Mouse (Mus musculus) heart, postnatal 4 days (tissue): ENCODE data around the gene Pcyt2. TPM values are rescaled to one million over a fixed set of nuclear protein-coding genes. Genes with fewer than 3 reads are reported as not detected.

Experiments
- DNase-seq: peaks from one replicate; pipeline ENCODE4 v3.0.0; 2021
- total RNA-seq, 2 experiments: library from RNA; stranded (reverse); gene quantifications; 2 replicates each; pipeline ENCODE4 v1.2.3; 2021

Gene Pcyt2
- total RNA-seq, result 10 to 100 TPM; 56.8 to 58.1 TPM

DNA sequence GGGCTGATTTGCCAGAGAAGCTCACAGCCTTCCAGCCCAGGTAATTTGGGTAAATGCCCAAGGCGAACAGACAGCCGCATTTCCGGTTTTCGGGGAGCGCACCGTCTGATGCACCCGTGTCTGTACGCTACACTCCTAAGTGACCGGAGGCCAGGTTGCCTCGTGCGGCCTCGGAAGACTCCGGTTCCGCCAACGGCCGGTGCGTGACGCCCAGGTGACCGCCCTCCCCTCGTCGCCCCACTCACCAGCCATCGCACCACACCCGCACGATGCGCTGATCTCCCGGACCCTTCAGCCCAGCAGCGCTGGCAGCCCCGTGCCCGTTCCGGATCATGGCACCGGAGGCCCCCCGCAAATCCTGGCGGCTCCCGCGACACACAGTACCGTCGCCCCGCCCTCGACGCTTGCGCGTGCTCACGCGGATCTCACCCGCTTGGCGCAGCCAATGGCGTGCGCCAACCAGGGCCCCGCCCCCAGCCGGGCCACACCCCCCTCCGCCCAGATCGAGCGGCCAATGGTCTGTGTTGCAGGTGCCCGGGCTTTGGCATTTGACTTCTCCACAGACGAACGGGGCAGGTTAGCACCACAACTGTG lies at the start of gene Pcyt2:
Gene Pcyt2, minus strand, starts transcription at position 418 of the 594 bp plus-strand sequence.
- DNase-seq, result peak; percentile 92

DNA sequence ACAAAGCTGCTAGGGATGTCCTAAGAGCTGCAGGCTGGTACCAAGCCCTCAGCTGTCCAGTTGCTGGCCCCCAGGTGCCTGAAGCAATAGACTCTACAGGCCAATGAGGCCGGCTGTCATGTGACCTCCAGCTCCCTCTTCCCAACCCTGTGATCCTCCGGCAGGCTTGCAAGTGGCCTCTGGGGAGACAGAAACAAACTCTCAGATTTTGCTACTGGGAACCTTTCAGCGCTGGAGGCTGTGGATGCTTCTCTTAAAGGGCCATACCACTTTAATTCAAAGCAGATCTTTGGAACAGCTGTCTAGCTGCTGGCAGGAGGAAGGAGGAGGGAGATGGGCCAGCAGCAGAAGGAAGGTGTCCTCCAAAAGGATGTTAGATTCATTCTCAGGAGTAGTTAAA lies 48.9 kb upstream of the Pcyt2 start:
- no peak for DNase-seq

DNA sequence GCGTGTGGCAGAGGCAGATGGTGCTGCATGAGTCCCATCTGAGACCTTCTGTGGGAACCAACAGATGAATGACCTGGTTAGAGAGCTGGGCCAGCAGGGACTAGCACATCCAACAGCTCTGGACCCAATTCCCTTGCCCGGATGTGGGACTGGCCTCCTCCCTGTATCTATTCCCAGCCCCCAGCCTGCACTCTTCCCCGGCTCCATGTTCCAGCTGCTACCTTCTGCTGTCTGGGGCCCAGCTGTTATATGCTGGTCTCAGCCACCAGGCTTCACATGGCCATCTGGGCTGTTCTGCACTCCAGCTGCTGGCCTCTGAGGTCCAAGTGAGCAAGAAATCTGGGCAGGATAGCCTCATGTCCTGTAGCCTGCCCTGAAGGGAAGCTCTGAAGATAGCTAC lies 47.7 kb upstream of the Pcyt2 start:
- DNase-seq, result peak; percentile 67

DNA sequence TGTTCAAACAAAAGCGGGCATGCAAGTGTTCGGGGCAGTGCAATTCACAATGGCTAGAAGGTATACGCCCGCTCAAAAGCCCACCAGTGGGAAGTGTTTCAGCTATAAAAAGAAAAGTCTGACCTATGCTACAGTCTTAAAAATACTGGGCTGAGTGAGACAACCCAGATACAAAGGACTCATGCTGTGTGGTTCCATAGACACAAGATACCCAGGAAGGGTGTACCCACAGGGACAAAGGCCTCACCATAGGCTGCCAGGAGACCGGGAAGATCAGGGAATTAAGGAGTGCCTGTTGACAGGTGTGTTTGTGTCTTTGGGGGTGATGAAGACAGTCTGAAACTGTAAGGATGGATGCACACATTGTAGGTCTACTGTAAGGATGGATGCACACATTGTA lies 46.0 kb upstream of the Pcyt2 start:
- DNase-seq, result no peak

DNA sequence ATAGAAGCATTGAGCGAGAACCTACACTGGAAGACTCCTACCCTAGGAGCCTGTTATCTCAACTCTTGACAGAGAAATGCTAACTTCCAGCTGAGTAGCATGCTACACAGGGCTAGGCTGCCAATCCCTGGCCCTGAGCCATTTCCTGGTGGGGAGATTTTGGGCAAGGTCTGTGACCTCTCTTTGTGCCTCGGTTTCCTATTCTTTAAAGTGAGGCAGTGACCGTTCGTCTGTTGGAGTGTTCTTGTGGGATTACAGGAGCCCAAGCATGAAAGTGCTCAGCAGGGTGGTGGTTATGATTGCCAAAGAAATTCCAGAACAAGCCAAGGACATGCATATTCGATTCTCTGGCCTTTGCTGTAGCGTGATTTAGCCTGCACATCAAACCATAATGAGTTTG lies 45.0 kb upstream of the Pcyt2 start:
- no peak for DNase-seq

DNA sequence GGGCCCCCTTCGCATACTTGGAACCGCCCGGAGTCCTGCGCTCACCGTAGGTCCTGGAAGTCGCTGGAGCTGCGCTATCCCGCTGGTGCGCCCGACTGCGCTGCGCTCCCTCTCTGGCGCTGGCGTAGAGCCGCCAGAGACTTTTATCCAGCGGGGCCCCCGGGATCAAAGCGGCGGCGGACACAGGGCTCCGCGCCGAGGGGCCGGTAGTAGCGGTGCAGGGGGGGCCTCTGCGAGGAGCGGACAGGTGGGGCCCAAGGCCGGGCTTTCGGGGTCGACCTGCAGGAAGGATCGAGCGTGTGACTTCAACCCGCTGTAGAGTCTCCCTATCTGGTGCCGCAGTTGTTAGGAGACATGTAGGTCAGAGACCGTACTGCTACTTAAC lies 43.3 kb upstream of the Pcyt2 start, which contains the start of gene Notum:
Gene Notum, minus strand, starts transcription at position 100 of the 385 bp plus-strand sequence.
- DNase-seq, result no peak

DNA sequence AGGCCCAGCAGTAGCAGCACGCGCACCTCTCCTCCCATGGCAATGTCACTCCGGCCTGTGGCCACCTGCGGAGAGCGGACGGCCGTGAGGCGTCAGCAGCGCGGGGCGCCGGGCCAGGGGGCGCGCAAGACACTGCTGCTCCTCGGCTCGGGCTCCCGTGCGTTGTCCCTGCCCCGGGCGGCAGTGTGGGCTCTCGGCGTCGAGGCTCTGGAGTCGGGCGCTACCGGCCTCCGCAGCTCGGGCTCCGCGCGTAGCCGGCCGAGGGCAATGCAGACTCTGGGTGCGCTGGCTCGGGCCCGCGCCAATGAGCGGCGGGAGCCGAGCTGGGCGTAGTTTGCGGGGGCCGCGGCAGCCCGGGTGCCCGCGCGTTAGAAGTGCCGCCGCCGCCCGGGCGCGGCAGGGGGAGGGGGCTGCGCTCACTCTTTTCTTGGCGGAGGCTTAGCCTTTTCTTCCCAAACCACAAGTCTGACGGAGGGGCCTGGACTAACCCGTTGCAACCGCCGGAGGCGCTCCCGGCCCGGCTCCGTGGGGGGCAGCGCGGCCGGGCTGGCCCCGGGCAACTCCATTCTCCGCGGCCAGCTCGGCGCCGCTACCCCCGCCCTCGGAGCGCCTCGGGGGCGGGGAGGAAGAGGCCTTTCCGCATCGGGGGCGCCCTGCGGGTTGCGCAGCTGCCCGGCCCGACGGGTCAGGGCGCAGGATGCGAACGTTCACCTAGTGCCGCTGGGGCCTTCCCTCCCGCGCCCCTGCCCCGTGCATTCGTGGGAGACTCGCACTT lies 42.8 kb upstream of the Pcyt2 start:
- peak; percentile 61 for DNase-seq

DNA sequence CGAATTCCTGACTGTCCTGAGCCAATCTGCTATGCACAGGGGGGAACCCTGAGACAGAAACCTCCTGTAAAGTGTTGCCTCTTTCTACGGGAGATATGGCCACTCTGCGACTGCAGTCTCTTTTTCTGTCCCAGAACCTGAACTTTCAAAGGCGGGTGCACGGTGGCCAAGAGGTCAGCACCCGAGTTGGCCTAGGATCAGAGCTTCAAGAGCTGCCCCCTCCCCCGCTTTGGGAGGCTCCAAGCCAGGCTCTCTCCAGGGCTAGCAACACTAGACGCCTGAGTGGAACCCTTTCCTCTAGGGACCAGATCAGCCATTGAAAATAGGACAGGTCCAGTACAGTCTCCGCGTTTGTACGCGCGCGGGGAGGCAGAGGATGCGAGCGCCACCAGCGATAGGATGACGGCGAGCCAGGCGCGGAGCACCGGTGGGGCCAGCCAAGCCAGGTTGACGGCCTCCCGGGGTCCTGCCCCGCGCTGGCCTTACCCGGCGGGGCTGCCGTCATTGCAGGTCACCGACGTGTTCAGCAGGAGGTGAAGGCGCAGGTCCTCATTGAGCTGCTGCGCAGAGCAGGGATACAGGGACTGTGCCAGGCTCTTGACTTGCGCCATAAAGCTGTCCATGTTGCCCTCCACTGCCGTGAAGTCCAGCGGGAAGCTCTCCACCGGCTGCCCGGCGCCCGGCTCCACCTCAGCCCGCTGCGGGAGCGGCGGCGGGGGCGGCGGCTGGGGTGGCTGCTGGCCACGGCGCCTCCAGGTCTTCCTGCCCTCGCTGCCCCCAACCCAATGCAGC lies 42.0 kb upstream of the Pcyt2 start:
- no peak for DNase-seq

DNA sequence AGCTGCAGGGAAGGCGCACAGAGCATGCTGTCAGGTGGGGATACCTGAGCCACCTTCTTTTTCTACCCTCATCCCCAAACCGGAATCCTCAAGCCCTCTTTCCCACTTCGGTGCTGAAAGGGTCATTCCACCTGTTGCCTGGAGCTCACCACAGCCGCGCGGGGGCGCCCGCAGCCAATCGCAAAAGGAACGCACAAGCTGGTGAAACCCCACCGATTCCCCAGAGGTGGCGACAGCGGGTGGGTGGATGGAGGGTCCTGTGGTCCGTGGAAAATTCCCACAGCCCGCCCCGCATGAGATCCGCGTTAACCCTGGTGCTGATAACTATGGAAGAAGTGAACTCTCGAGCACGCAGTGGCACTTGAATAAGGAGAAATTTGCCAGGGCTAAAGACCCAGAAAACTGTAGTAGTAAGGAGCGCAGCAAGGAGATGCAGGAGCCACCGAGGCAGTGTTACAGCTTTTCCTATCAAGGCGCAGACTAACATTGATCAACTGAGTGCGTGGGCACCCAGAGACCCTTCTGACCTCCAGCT lies 41.2 kb upstream of the Pcyt2 start:
- peak; percentile 89 for DNase-seq

DNA sequence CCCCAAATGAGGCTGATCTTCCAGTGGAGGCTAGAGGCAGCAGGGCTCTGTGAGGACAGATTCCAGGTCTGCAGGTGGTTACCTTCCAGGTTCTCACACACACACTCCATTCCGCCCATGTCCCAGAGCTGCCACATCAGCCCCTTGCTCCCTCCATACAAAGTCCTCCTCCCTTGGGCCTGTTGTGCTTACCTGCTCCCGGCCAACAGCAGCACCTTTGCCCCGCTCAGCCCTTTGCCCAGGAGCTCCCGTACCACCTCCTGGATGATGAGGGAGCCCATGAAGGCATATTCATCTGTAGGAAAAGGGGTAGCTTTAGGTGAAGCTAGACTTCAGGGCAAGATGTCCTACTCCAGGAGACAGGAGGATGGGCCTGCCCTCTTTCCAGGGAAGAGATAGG lies 39.6 kb upstream of the Pcyt2 start:
- DNase-seq, result no peak

DNA sequence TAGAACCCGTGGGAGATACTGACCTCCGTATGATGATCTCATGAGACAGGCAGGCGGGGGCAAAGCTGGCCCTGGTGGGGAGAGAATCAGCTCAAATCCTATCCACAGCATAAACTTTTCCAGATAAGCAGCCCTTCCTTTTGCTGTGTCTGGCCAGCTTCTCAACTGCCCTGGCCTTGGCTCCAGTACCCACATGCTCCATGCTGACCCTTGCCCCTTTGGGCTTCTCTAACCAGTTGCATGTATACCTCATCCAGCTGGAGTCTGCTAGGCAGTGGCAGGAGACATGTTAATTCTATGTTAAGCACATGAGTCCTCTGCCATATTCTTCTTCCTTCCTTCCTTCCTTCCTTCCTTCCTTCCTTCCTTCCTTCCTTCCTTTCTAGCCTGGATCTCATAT lies 37.0 kb upstream of the Pcyt2 start:
- DNase-seq, result no peak

DNA sequence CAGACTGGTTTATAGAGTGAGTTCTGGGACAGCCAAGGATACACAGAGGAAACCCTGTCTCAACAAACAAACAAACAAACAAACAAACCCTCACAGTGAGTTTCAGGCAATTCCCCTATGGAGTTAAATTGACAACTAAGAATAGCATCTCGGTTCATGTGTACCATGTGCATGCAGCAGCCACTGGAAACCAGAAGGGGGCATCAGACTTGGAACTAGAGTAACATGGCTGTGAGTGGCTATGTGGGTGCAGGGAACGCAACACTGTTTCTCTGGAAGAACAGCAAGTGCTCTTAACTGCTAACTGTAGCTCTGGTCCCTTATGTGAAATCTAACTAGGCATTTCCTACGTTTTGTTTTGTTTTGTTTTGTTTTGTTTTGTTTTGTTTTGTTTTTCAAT lies 34.1 kb upstream of the Pcyt2 start:
- DNase-seq, result no peak

DNA sequence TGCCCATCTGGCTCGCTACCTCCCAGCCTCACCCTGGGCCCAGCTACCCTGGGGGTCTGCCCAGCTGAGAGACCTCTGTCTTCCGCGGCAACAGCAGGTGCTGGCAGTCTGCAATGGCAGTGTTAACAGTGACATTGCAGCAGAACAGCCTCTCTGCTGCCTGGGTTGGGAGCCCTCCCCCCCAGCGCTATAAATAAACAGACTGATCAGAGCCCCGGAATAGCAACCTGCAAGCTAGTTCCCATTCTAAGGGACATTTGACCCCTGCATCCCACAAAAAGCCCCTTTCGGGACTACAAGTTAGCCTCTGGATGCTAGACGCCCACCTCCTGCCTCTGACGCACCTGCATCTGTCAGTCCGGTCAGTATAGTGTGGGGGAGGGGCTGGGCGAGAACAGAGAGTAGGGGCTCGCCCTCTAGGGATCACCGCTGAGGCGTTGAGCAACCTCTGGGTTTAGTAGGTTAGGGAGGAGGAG lies 30.3 kb upstream of the Pcyt2 start, which contains the start of gene Myadml2:
Gene Myadml2, minus strand, starts transcription at position 158 of the 476 bp plus-strand sequence.
- peak; percentile 62 for DNase-seq

DNA sequence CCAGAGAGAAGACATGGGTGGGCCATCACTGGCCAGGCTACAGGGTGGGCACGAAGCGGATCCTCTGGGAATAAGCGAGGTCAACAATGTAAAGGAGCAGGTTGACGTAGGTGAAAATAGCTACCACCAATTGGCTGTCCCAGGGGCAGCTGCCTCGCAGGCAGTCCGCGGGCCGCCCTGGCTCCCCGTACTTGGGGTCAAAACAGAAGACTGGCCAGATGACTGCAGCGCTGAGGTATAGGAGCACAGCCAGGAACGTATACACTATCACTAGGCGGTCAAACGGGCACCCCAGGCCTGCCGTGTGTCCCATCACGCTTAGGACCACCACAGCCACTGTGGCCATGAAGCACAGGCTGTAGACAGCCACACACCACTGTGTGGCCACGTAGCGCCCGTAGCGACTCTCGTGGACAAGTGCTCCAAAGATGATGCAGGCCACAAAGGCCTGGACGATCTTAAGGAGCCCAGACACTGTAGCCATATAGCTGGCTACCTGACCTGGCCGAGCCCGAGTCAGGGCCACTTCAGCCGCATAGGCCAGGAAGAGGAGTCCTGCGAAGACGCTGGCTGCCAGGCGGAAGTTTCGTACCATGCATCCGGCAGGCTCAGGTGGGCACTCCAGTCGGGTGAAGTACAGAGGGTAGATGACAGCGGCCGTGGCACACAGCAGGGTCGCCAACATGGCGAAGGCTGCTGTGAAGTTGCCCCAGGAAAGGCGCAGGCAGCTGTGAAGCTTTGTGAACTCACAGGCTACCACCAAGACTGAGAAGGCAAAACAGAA lies 29.5 kb upstream of the Pcyt2 start:
- no peak for DNase-seq

DNA sequence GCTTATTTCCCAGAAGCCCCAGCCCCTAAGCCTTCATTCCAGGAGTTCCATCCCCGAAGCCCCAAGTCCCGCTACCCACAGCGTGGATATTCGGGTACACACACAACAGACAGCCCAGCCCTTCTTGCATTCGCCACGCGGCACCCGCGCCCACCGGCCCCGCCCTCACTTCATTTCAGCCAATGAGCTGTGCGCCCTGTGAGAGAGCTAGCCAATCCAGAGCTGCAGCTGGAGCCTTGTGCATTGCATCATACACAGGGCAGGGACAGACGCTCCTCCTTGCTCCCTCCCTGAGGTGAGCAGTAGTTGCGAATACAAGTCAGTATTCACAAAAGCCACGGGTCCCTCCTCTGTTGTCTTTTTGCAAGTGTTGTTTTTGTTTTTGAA lies 25.9 kb upstream of the Pcyt2 start, which contains the start of gene Pycr1:
Gene Pycr1, minus strand, starts transcription at position 169 of the 387 bp plus-strand sequence.
- DNase-seq, result peak; percentile 95

DNA sequence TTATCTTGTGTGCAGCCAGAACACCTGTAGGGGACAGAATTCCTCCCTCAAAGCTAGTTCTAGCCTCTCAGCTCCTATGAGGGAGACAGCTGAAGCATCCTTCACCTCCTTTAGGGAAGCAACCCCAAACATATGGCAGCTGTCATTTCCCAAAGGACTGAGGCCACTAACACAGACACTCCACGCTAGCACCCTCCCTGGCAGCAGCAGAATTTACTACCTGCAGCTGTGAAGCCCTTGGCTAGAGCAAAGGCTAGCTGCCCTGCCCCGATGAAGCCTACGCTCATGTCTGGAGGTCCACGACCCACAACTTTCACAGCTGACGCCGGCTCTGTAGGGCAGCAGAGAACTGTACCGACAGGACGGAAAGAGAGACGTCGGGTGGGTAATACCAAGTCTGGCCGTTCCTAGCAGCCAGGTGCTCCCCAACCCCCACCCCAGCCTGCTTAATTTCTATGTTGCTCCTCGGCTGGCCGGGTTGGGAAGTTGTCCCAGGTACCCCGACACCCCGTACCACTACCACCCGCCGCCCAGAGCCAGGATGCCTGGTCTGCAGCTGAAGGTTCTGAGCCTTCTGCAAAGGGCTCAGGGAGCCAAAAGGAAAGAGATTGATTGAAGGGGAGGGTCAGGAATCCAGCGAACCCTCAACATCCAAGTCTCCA lies 25.3 kb upstream of the Pcyt2 start:
- peak; percentile 37 for DNase-seq

DNA sequence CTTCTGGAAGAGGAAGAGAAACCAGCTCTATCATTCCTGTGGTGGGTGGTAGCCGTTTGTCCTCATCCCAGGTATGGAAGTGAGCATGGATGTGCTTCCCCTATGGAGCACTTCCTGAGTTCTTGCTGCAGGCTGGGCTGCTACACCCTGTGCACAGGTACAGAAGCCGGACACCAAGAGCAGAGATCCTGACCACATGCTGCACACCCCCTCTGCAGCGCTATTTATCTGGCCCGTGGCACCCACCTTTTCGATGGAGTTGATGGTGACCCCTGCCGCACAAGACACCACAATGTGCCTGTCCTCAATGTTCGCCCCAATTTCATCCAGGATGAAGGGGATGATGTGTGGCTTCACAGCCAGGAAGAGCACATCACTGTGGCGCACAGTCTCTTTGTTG lies 24.1 kb upstream of the Pcyt2 start:
- DNase-seq, result no peak

DNA sequence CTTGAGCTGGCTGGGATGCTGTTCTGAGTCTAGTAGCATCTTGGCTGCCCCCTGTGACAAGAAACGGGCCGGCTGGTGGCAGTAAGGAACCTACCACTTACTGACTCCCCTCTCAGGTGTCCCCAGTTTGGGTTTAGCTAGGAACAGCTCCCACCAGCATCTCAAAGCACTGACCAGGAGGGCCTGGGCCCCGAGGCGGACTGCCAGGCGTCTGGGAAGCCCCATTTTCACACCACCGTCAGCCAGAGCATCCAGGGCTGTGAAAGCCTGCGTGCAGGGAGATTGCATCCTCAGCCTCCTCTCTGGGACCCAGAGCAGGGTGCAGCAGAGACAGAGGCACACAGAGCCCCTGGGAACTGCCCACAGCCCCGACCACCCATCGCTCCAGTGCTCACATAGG lies 23.5 kb upstream of the Pcyt2 start:
- no peak for DNase-seq

DNA sequence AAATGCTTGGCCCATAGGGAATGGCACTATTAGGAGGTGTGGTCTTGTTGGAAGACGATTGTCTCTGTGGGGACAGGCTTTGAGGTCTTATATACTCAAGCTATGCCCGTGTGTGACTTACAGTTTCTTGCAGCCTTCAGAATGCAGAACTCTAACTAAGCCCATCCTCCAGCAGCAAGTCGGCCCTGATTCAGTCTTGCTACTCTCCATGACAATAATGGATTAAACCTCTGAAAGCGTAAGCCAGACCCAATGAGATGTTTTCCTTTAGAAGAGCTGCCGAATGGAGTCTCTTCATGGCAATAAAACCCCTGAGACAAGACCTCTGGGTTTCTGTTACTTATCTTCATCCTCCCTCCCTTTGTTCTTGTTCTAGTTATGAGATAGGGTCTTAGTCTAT lies 17.1 kb upstream of the Pcyt2 start:
- DNase-seq, result no peak

DNA sequence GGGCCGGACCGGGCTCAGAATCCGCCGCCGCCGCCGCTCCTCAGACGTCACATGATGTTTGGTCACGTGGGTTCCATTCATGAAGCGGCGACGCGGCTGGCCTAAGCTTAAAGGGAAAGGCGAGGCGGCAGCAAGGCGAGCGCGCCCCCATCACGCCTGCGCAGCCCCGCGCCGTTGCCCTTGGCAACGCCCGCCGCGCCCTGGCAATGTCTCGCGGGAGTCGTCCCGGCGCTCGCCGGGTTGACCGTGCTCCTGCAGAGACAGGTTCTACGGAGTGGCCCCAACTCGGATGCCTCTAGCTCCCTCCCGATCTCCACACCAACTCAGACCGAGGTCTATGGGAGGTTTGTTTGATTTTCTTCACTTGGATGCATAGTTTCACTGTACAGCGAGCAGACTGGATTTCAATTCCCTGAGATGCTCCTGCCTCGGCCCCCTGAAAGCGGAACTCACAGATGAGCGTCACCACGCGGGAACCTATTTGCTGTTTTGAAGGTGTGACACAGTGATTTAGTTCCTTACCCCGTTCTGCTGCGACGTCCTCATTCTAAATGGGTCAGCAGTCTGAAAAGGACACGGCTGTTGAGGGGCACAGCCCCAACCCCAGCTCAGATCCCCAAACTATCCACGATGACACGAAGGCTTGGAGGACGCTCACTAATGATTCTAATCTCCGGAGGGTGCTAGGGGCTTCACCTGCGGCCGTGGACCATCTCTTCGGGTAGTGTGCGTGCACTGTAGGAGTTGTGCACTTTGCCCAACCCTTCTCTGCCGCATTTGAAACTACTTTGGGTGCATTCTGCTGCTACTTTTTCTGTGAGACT lies 16.0 kb upstream of the Pcyt2 start, which contains the start of gene Mafg:
Gene Mafg, minus strand, starts transcription at position 81 of the 824 bp plus-strand sequence.
- peak; percentile 95 for DNase-seq
